Mouse (Mus musculus): ENCODE measurements around the gene Pigq.

DNA sequence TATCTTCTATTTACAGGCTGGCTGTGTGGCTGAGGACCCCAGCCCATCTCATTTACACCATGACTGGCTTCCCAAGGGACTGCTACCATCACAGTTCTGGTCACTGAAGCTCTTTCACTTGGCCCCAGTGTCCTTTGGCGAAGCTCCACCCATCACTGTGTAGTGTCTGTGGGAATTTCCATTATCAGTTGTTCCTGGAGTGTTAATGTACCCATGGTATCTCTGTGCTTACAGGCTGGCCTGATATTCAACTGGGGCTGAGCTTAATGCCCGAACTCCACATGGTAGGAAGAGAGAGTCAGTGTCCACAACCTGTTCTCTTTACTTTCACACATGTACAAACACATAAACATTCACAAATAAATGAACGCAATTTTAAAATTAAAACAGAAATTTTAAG, 48.8 kb upstream of the Pigq start:
- TF ChIP-seq CTCF (IDR thresholded peaks at IDR 0.05; ENCODE audit: extremely low read depth, insufficient read depth, insufficient read length, insufficient replicate concordance) (no peak), POLR2A (IDR thresholded peaks at IDR 0.05; ENCODE audit: low read depth, low read length) (no peak)

Measured in spleen, adult 2 months (tissue).